Mouse (Mus musculus): ENCODE measurements around the gene Pced1b.

Gene Pced1b

GRCm38 (mm10) chr15:97406105-97406504, 159.2 kb downstream of the Pced1b start:
- DNase-seq = no peak

- DNase-seq = no peak
Observed at GRCm38 (mm10) chr15:97407496-97408454, 160.9 kb downstream of the Pced1b start.

DNA sequence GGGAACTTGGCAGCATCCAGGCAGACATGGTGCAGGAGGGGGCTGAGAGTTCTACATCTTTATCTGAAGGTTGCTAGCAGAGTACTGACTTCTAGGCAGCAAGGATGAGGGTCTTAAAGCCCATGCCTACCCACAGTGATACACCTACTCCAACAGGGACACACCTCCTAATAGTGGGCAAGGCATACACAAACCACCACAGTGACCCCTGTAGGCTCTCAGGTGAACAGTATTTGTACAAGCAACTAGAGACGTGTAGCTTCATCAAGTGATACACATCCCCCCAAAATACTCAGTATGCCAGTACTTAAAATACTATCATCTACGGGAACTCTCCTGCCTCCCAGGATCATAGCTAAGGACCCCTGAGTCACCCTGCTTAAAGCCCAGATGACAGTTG, 164.2 kb downstream of the Pced1b start:
- DNase-seq = no peak

GRCm38 (mm10) chr15:97411671-97412070, 164.8 kb downstream of the Pced1b start:
- DNase-seq = no peak

- no peak for DNase-seq
Observed at GRCm38 (mm10) chr15:97412308-97412707, 165.4 kb downstream of the Pced1b start.

- no peak for DNase-seq
Observed at GRCm38 (mm10) chr15:97412861-97413260, 166.0 kb downstream of the Pced1b start.

DNA sequence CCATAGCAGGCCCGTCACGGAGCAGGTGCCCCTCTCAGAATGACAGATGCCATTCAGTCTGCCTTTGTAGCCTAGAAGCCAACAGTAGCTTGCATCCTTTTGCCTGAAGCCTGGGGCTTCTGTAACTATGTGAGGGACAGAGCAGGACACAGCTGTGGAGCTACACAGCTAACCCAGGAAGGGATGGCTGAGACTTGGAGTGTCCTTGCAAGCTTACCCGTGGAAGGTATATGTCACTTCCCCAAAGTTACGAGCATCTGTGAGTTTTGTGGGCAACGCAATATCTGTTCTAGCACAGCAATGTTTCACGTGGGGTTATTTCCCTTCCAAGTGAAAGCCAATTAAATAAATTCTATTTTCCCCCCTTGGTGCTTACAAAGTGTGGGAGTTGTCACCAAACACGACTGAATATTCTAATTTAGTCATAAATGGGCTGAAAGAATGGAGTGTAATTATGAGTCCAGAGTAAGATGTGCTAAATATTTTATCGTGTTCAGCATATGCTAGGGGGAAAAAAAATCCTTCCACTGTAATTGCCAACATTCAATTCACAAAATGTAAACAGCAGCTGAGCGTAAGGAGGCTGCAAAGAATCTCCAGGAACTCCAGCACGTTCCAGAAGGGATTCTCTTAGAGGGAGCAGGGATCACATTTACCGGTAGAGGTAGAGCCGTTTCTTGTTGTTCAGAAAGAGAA, 168.0 kb downstream of the Pced1b start:
- no peak for DNase-seq

- DNase-seq = no peak
Observed at GRCm38 (mm10) chr15:97415426-97415946, 168.6 kb downstream of the Pced1b start.

DNA sequence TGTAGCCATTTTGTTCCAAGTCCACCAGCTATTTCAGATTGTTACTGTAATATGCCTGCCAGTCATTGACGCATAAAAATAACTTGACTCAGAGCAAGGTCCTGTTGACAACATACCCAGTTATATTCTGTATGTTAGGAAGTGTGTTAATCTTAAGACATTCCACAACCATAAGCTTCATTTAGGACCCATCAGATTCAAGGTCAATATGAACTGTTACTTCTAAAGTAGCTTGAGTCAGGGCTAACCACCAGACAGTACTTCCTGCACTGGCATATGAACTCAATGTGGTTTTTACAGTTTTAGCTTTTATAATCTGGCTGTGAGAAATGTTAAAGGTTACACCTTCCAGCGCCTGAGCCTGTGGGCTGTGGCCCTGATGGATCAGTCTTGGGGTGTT, 173.4 kb downstream of the Pced1b start:
- no peak for DNase-seq

GRCm38 (mm10) chr15:97421533-97421932, 174.6 kb downstream of the Pced1b start:
- DNase-seq = no peak

GRCm38 (mm10) chr15:97422212-97422944, 175.5 kb downstream of the Pced1b start:
- no peak for DNase-seq

DNA sequence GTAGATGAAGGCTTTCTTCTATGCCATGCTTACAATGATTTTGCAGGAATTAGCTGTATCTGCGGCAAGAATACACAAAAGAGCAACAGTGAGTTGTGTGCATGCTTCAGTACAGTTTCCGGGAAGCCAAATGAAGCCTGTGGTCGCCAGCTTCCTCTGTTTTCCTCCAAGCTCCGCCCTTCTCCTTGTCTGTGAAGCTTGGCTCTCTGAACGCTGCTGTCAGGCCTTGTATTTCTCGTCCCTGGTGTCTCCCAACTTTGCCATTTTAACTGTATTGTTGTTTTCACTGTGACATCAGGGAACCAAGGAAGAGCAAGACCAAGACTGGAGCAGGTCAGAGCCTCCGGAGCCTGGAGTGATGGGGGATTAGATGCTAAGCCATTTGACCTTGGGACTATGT, 177.5 kb downstream of the Pced1b start:
- no peak for DNase-seq

DNA sequence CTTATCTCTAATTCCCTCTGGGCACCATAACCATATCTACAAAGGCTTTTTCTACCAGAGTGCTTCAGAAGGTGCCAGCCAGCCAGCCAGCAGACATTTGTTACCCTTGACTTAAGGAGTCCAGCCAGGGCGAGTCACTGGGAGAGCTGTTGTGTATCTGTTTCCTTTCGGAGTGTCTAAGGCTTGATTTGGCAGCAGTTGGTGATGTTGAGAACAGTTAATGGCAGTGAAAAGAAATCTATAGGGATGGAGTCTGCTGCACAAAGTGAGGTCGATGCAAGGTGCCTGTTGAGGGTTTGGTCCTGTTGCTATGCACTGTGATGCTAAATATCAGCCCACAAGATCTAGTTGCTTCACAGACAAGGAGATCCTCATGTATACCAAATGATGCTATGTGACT, 178.1 kb downstream of the Pced1b start:
- no peak for DNase-seq

DNA sequence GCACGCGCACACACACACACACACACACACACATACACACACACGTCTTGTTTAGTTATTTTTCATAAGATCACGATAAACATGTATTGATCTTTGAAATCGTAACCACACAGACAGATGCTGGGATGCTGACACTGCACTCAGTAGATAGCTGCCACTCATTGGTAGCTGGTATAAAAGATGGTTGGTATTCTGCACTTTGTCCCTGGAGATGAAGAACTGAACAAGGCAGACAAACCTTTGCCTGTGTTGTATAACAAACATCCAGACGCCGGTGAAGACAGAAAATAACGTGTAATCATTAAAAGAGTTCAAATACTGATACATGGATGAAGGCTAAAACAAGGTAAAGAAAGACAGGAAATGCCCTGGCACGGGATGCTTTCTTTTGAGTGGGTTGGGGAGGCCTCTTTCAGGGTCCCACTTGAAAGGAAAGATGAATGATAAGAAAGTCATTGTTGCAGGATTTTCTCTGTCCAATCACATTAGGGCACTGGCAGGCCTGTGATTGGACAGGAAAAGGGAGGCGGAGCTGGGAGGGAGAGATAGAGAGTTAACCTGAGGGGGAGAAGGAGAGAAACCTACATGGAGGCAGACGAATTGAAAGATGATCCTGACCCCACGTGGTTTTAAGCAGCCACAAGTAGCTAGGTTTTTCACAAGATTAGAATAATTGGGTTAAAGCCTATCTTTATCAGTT, 182.4 kb downstream of the Pced1b start:
- DNase-seq = no peak

- no peak for DNase-seq
Observed at GRCm38 (mm10) chr15:97431533-97431932, 184.6 kb downstream of the Pced1b start.

GRCm38 (mm10) chr15:97432221-97432620, 185.3 kb downstream of the Pced1b start:
- DNase-seq = no peak
